Mouse (Mus musculus) spleen, postnatal 36 days (tissue): Measurements from ENCODE around the gene Ms4a8a.
"Not testable (repeated sequence)": the region's sequence is repeated elsewhere in the genome, so short reads cannot be mapped to it uniquely, and the experiment has no call there.

Experiments
- DNase-seq, 2 experiments: peaks; one replicate each; pipeline ENCODE4 v3.0.0; 2022; ENCODE audit warnings: low spot score in 2 of 2, mixed read lengths in 1 of 2

Ms4a8a gene

GRCm38 (mm10) chr19:11080934-11081333 lies at the start of gene Ms4a8a:
Ms4a8a (minus strand) TSS chr19:11081102.
- DNase-seq, result no peak

- DNase-seq, result no peak
Observed at GRCm38 (mm10) chr19:11129702-11130101, 48.8 kb upstream of the Ms4a8a start.

DNA sequence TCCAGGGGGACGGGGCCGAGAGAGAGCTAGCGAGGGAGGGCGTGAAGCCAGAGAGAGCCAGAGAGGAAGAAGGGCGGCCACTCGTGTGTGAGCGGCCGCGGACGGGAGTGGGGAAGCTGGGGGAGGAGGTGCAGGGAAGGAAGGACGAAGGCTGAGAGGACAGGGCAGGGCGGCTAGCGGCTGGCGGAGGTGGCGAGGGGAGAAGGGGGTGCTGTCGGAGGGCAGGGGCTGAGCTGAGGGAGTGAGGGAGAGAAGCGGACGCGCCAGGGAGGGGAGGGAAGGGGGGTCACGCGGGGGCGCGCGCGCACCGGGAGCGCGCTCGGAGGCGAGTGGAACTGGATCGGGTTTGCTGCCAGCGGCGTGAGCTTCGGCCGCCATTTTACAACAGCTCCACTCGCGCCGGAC lies 40.1 kb upstream of the Ms4a8a start:
- peak in 1 of 2 experiments; percentile 10 for DNase-seq

DNA sequence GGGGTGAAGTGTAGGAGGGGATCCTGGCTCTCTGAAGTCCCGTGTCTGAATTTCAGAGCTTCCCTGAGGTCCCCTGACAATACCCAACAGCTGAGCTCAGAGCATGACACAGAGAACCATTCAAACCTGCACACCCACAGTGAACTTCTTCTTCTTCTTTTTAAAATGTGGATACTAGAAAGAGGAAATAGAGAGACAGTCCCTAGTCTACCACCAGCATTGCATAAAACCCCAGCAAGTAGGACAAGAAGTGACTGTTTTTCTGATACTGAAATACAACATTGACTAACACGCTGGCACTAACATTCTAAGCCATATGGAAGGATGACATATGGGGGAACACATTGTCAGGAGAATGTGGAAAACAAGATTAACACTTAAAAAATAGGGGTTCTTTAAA lies 38.4 kb upstream of the Ms4a8a start:
- DNase-seq, result peak; percentile 32 to 41

GRCm38 (mm10) chr19:11107746-11108145 lies 26.8 kb upstream of the Ms4a8a start:
- DNase-seq, result peak in 1 of 2 experiments; percentile 22

GRCm38 (mm10) chr19:11101880-11102279 lies 21.0 kb upstream of the Ms4a8a start:
- no peak for DNase-seq

DNA sequence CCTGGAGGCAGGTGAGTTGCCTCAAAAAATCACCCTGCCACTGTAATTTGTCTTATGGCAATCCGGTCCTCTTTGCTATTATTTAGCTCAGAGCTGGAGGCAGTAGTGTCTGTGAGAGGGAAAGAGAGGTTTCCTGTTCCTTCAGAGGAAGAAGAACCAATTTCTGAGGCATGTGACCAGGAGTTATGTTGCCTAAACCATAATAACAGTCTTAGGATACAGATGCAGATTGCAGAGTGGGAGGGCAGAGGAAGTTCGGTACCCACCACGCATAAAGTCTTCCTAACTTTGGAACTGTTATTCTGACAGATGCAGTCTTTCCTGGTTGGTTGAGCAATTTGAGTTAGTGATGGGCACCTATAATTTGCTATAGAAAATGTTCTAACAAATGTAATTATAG lies 17.5 kb upstream of the Ms4a8a start:
- DNase-seq, result no peak

DNA sequence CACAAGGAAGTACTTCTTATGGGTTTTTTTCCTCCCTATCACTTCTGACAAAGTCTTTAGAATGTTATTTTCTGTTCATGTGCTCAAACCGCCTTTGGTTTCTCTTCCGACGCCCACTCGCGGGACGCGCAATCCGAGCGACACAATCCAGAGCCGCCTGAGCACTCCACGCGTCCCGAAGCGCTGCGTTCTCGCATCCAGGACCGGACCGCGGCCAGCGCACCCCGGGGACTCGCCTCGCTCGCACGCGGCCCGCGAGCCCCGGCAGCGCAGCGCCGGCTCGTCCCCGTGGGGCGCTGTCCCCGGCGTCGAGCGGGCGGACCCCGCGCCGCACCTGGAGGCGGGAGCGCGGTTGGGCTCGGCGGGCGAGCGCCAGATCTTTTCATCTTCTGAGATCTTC lies 11.2 kb upstream of the Ms4a8a start:
- DNase-seq, result not testable (repeated sequence)

DNA sequence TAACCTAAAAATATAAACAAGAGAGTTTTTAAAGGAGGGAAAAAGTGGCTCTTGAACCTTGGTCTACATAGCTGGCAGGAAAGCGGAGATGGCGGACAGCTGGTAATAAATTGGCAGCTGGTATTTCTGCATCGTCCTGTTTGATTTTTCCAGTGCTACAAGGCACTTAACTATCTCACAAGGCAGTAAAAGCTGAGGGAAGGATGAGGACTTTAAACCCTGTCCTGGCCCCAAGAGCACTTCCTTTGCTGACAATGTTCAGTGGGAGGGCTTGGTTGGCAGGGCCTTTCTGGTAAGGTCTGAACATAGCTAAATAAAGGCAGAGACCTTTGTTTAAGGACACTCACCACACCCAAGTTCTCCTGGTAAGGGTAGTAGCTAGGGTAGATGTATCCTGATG lies 10.5 kb downstream of the Ms4a8a start:
- no peak for DNase-seq

- peak; percentile 67 to 73 for DNase-seq
Observed at GRCm38 (mm10) chr19:11065202-11065875, 15.6 kb downstream of the Ms4a8a start.

DNA sequence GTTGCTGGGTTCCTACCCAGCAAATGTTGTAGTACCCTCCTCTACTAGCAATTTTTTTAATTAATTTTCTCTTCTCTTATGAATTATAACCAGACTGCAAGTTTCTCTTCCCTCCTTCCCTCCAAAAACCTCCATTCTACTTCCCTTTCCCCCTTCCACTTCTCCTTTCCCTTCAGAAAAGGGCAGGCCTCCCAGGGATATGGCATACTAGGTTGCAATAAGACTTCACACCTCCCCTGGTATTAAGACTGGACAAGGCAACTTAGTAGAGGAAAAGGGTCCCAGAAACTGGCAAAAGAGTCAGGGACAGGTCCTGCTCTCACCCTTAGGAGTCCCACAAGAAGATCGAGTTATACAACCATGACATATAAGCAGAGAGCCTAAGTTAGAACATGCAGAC lies 20.0 kb downstream of the Ms4a8a start:
- DNase-seq, result no peak

GRCm38 (mm10) chr19:11059967-11060366 lies 20.9 kb downstream of the Ms4a8a start:
- no peak for DNase-seq

DNA sequence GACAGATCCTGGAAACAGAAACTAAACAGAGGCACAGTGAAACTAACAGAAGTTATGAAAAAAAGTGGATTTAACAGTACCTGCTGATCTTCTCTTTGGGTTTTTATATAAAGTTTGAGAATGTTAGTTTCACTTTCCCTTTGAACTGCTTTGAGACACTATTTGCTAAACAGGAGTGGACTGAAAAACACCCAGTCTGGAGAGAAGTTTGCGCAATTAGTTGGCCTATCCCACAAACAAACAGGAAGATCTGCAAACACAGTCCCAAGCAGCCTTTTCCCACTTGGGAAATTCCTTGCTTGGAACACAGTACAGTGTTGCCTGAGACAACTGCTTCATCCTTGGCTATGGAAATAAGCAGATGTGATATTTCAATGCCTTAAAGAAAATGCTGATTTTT lies 25.2 kb downstream of the Ms4a8a start:
- DNase-seq, result not testable (repeated sequence)

- no peak for DNase-seq
Observed at GRCm38 (mm10) chr19:11053277-11053676, 27.6 kb downstream of the Ms4a8a start.

DNA sequence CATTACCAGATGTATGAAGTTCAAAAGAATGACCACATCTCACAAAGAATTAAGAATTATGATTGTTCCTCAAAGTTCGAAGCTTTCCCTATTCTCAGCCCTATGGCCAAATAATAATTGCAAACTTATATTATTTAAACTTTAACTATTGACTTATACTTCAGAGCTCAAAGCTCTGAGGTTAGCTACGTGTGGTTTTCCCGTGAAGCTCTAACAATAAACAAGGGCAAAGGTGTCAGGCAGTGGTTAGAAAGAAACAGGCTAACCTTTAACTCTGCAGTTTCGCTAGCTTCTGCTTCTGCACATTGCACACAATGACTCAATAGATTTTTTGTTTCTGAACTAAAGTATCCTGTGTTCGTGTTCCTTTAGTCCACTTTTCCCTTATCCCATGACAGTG lies 28.0 kb downstream of the Ms4a8a start:
- no peak for DNase-seq

GRCm38 (mm10) chr19:11050286-11050685 lies 30.6 kb downstream of the Ms4a8a start:
- DNase-seq, result peak in 1 of 2 experiments; percentile 31

DNA sequence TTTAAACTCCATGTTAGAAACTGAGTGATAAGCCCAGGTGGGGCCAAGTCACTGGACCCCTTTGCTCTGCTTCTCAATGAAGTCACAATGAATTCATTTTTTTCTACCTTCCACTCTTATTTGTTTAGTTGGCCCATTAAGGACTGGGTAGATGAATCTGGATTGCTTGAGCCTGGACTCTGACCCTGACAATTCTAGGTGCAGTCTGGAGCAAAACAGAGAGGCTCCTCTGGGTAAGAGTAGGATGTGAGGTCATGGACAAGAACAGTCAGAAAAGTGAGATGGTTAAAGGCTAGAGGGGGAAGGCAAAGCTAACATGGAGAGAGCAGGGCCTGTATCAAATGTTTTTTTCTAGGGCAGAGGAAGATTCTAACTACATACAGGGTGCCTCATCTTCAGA lies 31.5 kb downstream of the Ms4a8a start:
- no peak for DNase-seq

GRCm38 (mm10) chr19:11048503-11048902 lies 32.4 kb downstream of the Ms4a8a start:
- DNase-seq, result no peak

DNA sequence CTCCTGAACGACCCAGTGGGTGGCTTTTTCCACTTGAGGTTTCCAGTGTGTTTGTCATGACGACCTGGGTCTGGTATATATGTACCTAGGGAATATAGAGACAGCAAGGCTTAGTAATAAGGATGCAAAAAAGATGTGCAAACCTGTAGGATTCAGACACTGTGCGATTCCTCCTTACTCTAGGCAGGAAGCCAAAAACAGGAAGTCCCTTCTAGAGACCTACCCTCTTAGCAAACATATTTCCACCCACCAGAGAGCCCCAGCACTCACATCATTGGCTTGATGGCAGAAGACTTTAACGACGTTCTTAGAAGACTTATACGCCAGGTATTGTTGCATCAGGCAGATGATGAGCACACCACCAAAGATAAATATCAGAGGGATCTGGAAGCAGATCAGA lies 32.9 kb downstream of the Ms4a8a start:
- peak; percentile 66 to 73 for DNase-seq

- peak; percentile 73 to 76 for DNase-seq
Observed at GRCm38 (mm10) chr19:11044996-11045711, 35.7 kb downstream of the Ms4a8a start.

- no peak for DNase-seq
Observed at GRCm38 (mm10) chr19:11044671-11044995, 36.3 kb downstream of the Ms4a8a start.

DNA sequence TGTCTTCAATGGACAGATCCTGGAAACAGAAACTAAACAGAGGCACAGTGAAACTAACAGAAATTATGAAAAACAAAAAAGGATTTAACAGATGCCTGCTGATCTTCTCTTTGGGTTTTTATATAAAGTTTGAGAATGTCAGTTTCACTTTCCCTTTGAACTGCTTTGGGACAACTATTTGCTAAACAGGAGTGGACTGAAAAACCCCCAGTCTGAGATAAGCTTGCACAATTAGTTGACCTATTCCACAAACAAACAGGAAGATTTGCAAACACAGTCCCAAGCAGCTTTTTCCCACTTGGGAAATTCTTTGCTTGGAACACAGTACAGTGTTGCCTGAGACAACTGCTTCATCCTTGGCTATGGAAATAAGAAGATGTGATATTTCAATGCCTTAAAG lies 43.3 kb downstream of the Ms4a8a start:
- no peak for DNase-seq

GRCm38 (mm10) chr19:11022382-11022781 lies 58.5 kb downstream of the Ms4a8a start:
- DNase-seq, result no peak
